Mouse (Mus musculus) adrenal gland, adult 18-20 months (tissue): ENCODE data around the gene Gm16223. TPM values are rescaled to one million over a fixed set of nuclear protein-coding genes. Genes with fewer than 3 reads are reported as not detected.

Experiments
- DNase-seq, 2 experiments: peaks; one replicate each; pipeline ENCODE4 v3.0.0; 2021 to 2022; ENCODE audit warnings: low spot score in 2 of 2
- total RNA-seq, 2 experiments: library from RNA; stranded (reverse); gene quantifications; 1 replicate in 1 of 2; 2 replicates in 1 of 2; pipeline ENCODE4 v1.2.3; 2021

The Gm16223 gene
- total RNA-seq, 2 experiments from 2014 or later, result 0.10 TPM; not detected in 1

- DNase-seq, result no peak
Observed at GRCm38 (mm10) chr5:42211554-42212338, 144.0 kb downstream of the Gm16223 start.

- no peak for DNase-seq
Observed at GRCm38 (mm10) chr5:42212353-42212752, 144.6 kb downstream of the Gm16223 start.

- no peak for DNase-seq
Observed at GRCm38 (mm10) chr5:42224840-42225239, 157.1 kb downstream of the Gm16223 start.

- DNase-seq, result no peak
Observed at GRCm38 (mm10) chr5:42228631-42229030, 160.9 kb downstream of the Gm16223 start.

GRCm38 (mm10) chr5:42239291-42239690 is 171.5 kb downstream of the Gm16223 start:
- DNase-seq, result no peak

- no peak for DNase-seq
Observed at GRCm38 (mm10) chr5:42239806-42240205, 172.0 kb downstream of the Gm16223 start.

GRCm38 (mm10) chr5:42250376-42250775 is 182.6 kb downstream of the Gm16223 start:
- DNase-seq, result no peak

Other genes with a start within 250 kb of the Gm16223 start
- gene Bod1l, start 223.6 kb upstream of the Gm16223 start, total RNA-seq, result 10 to 100 TPM; 21.8 to 30.2 TPM